Mouse (Mus musculus): Measurements from ENCODE around the gene Olfr523.

GRCm38 (mm10) chr7:140188391-140189328, 15.6 kb downstream of the Olfr523 start:
- TF ChIP-seq POLR2A (IDR thresholded peaks at IDR 0.05; ENCODE audit: control insufficient read depth, extremely low read depth, insufficient read depth, low read length, poor library complexity) (no peak), CTCF (IDR thresholded peaks at IDR 0.05; ENCODE audit: borderline replicate concordance, control insufficient read depth, extremely low read depth, insufficient read depth, low read length, poor library complexity) (no peak)
